Mouse (Mus musculus): Measurements from ENCODE around the gene Plxnc1.

Plxnc1 gene

GRCm38 (mm10) chr10:94771496-94771895 is 173.1 kb downstream of the Plxnc1 start:
- no peak for DNase-seq (ENCODE audit: low read depth, low spot score)

GRCm38 (mm10) chr10:94747011-94747410 is 197.6 kb downstream of the Plxnc1 start:
- DNase-seq (ENCODE audit: low read depth, low spot score) = no peak

- DNase-seq (ENCODE audit: low read depth, low spot score) = no peak
These were observed 203.2 kb downstream of the Plxnc1 start for GRCm38 (mm10) chr10:94741459-94741858.

All from brain, embryonic 18.5 days (tissue).